Mouse (Mus musculus): ENCODE measurements around the gene Arhgef28. TPM values are rescaled to one million over a fixed set of nuclear protein-coding genes. Genes with fewer than 3 reads are reported as not detected.

Arhgef28 gene
- total RNA-seq, 2 experiments from 2014 or later, result 52.0 to 54.8 TPM

- intact Hi-C loops (cut with DNase I), result no loop called here
- no peak for DNase-seq (ENCODE audit: extremely low spot score in 1 of 2, low spot score in 2 of 2)
These were observed 18.3 kb downstream of the Arhgef28 start for GRCm38 (mm10) chr13:98187904-98188303.

- intact Hi-C loops (cut with DNase I), result no loop called here
- DNase-seq (ENCODE audit: extremely low spot score in 1 of 2, low spot score in 2 of 2), result peak; percentile 21 to 53
These were observed 20.1 kb downstream of the Arhgef28 start for GRCm38 (mm10) chr13:98186179-98186578.

- intact Hi-C loops (cut with DNase I), result no loop called here
- no peak for DNase-seq (ENCODE audit: extremely low spot score in 1 of 2, low spot score in 2 of 2)
These were observed 21.6 kb downstream of the Arhgef28 start for GRCm38 (mm10) chr13:98184632-98185031.

DNA sequence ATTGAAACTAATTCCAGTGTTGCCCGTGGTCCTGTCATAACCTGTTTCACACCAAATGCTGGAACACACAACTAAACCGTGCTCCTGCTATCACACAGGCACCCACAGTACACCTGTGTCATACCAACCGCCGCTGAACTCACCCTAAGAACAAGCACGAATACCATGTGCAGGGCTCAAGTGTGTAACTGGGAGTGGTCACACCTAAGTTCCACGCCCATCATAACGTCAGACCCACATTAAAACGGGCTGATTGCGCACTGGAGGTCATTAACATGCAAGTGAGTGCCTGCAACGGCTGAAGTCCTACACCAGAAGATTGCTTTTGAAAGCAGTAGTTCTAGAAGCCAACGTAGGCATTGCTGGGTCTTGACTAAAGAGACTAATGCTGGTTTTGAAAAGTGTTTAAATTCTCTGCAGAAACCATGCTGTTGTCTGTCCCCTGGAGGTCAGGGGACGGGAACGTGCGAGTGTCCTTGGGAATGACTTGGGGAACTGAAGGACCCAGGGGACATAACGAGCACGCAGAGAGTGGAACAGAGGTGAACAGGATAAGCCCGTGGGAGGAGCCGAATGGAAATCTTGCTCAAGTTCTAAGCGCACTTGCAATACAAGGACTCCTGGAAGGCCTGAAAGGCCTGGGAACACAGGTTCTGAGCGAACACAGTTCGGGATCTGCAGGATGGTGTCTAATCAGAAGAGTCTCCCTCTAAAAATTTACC, 22.9 kb downstream of the Arhgef28 start:
- intact Hi-C loops (cut with DNase I), result no loop called here
- no peak for DNase-seq (ENCODE audit: extremely low spot score in 1 of 2, low spot score in 2 of 2)

DNA sequence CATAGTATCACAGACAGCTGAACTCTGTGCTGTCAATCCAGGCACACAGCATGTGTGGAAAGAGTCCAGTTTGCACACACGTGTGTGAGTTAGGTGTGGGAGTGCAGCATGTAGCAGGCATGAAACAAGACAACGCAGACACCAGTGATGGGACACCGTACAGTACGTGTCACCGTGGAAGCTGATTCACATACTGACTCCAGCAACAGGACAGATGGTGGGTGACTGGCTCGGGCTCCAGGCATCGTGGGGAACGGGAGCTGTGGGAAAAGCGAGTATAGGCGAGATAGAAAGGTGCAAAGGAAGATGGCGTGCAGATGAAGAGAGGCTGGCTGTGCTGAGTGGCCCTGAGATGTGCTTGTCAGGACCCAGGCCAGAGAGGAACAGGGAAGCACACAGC, 23.9 kb downstream of the Arhgef28 start:
- DNase-seq (ENCODE audit: extremely low spot score in 1 of 2, low spot score in 2 of 2), result no peak
- intact Hi-C loops (cut with DNase I), result no loop called here

GRCm38 (mm10) chr13:98180636-98181035, 25.6 kb downstream of the Arhgef28 start:
- intact Hi-C loops (cut with DNase I), result no loop called here
- no peak for DNase-seq (ENCODE audit: extremely low spot score in 1 of 2, low spot score in 2 of 2)

- intact Hi-C loops (cut with DNase I), result no loop called here
- no peak for DNase-seq (ENCODE audit: extremely low spot score in 1 of 2, low spot score in 2 of 2)
These were observed 30.8 kb downstream of the Arhgef28 start for GRCm38 (mm10) chr13:98175323-98176007.

DNA sequence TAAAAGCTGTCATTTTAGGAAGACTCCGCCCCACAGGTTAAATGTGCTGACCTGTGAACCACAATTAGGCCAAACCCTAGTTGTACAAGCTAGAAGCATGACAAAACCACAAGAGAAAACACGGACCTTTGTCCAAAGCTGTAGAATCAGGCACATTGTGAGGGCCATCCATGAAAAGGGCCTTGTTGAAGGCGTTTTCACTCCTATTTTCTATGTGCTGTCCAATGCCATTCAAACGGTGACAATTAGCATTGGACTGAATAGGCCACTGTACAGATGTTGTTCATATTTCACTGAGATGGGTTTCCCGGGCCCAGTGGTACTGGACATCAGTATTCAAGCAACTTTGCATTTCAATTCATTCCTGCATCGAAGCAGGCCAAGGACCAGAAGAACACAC, 33.2 kb downstream of the Arhgef28 start:
- intact Hi-C loops (cut with DNase I), result no loop called here
- no peak for DNase-seq (ENCODE audit: extremely low spot score in 1 of 2, low spot score in 2 of 2)

GRCm38 (mm10) chr13:98172365-98172764, 33.9 kb downstream of the Arhgef28 start:
- intact Hi-C loops (cut with DNase I), result no loop called here
- no peak for DNase-seq (ENCODE audit: extremely low spot score in 1 of 2, low spot score in 2 of 2)

GRCm38 (mm10) chr13:98171706-98172105, 34.5 kb downstream of the Arhgef28 start:
- intact Hi-C loops (cut with DNase I), result no loop called here
- peak in 1 of 2 experiments; percentile 28 for DNase-seq (ENCODE audit: extremely low spot score in 1 of 2, low spot score in 2 of 2)

- DNase-seq (ENCODE audit: extremely low spot score in 1 of 2, low spot score in 2 of 2), result peak in 1 of 2 experiments; percentile 51
- intact Hi-C loops (cut with DNase I), result no loop called here
These were observed 35.0 kb downstream of the Arhgef28 start for GRCm38 (mm10) chr13:98171257-98171656.

GRCm38 (mm10) chr13:98164878-98165277, 41.4 kb downstream of the Arhgef28 start:
- intact Hi-C loops (cut with DNase I), result no loop called here
- DNase-seq (ENCODE audit: extremely low spot score in 1 of 2, low spot score in 2 of 2), result no peak

GRCm38 (mm10) chr13:98161496-98161895, 44.7 kb downstream of the Arhgef28 start:
- intact Hi-C loops (cut with DNase I), result no loop called here
- DNase-seq (ENCODE audit: extremely low spot score in 1 of 2, low spot score in 2 of 2), result no peak

DNA sequence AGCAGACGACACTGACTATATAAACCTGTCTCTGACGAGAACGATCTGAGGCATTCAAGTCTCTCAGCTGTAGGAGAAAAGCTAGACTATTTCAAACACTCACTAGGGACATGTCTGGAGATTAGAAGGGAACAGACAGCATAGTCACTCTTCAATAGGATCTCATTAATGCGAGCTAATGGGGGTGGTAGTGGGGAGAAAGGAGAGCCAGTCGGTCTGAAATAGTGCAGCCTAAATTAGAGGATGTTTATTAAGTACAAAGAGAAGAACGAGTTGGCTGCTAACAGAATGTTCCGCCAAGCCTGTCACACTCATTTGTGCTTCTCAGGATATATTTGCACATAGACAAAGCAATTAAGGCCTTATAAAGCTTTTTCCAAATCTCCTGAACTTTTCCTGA, 49.6 kb downstream of the Arhgef28 start:
- no peak for DNase-seq (ENCODE audit: extremely low spot score in 1 of 2, low spot score in 2 of 2)
- intact Hi-C loops (cut with DNase I), result no loop called here

GRCm38 (mm10) chr13:98152759-98153158, 53.5 kb downstream of the Arhgef28 start:
- no peak for DNase-seq (ENCODE audit: extremely low spot score in 1 of 2, low spot score in 2 of 2)
- intact Hi-C loops (cut with DNase I), result no loop called here

DNA sequence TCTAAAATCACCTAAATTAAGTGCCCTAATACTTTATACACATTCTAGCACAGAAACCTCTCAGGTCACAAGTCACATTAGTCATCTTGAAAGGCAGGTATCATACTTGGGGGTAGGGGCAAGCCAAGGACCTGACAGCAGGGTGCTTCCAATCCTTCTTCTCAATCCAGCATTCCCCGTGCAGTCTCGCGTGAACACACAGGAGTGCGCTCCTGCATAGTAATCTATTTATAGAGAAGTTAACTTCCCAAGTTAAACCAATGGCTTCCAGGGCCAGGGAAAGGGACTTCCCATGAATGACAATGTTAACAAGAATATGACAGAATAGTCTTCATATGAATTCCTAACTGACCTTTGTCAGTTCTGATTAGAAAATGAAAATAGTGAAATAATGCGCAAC, 58.7 kb downstream of the Arhgef28 start:
- DNase-seq (ENCODE audit: extremely low spot score in 1 of 2, low spot score in 2 of 2), result no peak
- intact Hi-C loops (cut with DNase I), result no loop called here

GRCm38 (mm10) chr13:98146573-98147160, 59.6 kb downstream of the Arhgef28 start:
- intact Hi-C loops (cut with DNase I), result no loop called here
- no peak for DNase-seq (ENCODE audit: extremely low spot score in 1 of 2, low spot score in 2 of 2)

DNA sequence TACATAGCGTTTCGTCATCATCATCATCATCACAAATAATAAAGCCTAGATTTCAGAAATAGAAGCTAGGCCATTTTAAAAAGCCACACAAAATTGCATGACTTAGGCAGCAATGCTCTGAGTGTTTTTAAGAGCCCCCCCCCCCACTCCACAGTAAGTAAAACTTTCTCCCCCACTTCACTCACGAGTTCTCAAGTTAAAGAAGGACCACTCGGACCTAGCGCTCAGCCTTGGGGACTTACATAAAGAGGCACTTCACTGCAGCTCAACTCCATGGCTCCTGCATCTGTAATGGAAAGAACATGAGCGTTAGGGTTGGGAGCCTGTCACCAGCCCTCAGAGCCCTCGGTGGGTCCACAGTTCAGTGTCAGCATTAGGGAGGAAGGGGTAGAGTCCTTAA, 60.9 kb downstream of the Arhgef28 start:
- no peak for DNase-seq (ENCODE audit: extremely low spot score in 1 of 2, low spot score in 2 of 2)
- intact Hi-C loops (cut with DNase I), result no loop called here

GRCm38 (mm10) chr13:98143000-98143399, 63.2 kb downstream of the Arhgef28 start:
- intact Hi-C loops (cut with DNase I), result no loop called here
- no peak for DNase-seq (ENCODE audit: extremely low spot score in 1 of 2, low spot score in 2 of 2)

- intact Hi-C loops (cut with DNase I), result no loop called here
- DNase-seq (ENCODE audit: extremely low spot score in 1 of 2, low spot score in 2 of 2), result no peak
These were observed 65.6 kb downstream of the Arhgef28 start for GRCm38 (mm10) chr13:98140626-98141025.
